Mouse (Mus musculus) heart, adult 2 months (tissue): ENCODE results near the gene Ago4.

Experiments used
- CTCF ChIP-seq: fragments of 200-600 bp; IDR thresholded peaks from 2 replicates; pipeline ENCODE4 v1.8.1; 2022; ENCODE audit warnings: antibody characterized with exemption, mild to moderate bottlenecking, moderate library complexity
- EP300 ChIP-seq: fragments of 200-500 bp; IDR thresholded peaks from 2 replicates; pipeline ENCODE4 v1.6.1; 2011; ENCODE audit warnings: low read depth, low read length, control low read depth; ENCODE audit not compliant: insufficient read depth
- POLR2A ChIP-seq: fragments of 200-500 bp; IDR thresholded peaks from 2 replicates; pipeline ENCODE4 v1.6.1; 2011; ENCODE audit warnings: mild to moderate bottlenecking, low read depth, low read length, control low read depth; ENCODE audit not compliant: insufficient read depth

DNA sequence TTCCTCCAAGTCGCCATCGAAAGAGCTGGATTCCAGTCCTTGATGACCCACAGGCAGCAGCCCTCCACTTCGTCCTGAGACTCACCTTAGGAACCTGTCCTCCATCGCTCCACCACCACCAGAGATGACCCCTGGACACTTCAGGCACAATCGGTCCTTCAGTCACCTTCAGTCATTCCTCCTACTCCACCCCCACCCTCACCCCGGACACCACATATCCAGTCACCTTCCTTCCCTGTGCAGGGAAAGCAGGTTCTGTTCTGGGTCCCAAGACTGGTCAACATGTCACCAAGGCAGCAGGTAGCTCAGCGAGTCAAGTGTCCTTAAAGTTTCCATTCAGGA is 428 bp upstream of the Ago4 start:
- no peak for TF ChIP-seq EP300
- TF ChIP-seq CTCF = no peak
- no peak for TF ChIP-seq POLR2A
